Mouse (Mus musculus): ENCODE measurements around the gene Cep131. TPM values are rescaled to one million over a fixed set of nuclear protein-coding genes. Genes with fewer than 3 reads are reported as not detected.

Cep131 gene
- polyA plus RNA-seq, 1 experiment from 2014 or later, result 6.3 TPM

- Histone ChIP-seq H3K27me3 (ENCODE audit: control insufficient read depth, insufficient read depth, low read length) (no peaks in the 10 kb centered on the region), H3K36me3 (ENCODE audit: control insufficient read depth, insufficient read depth, low read length) (peaks cover 12% of the 10 kb centered on the region), H3K4me2 (replicated peaks; ENCODE audit: low read depth) (no peak overlapping the region), H3K4me1 (replicated peaks; ENCODE audit: control insufficient read depth, insufficient read depth) (no peaks in the 10 kb centered on the region), H3K9me3 (ENCODE audit: control insufficient read depth, low read length) (no peaks in the 10 kb centered on the region), H3K27ac (replicated peaks) (no peak overlapping the region), H3K9ac (ENCODE audit: low read length) (no peak overlapping the region), H3K4me3 (ENCODE audit: low read depth, low read length) (no peak overlapping the region)
- 80% methylated on average over 12 of the region's 12 CpGs for WGBS
- TF ChIP-seq CTCF (IDR thresholded peaks at IDR 0.05; ENCODE audit: low read depth) (no peak), EP300 (optimal IDR thresholded peaks at IDR 0.05) (no peak)
- peak; percentile 52 for DNase-seq (ENCODE audit: low spot score)
- peak; percentile 75 for ATAC-seq (ENCODE audit: low FRiP score, low TSS enrichment)
Observed at GRCm38 (mm10) chr11:120122126-120122525, 35.5 kb upstream of the Cep131 start.

GRCm38 (mm10) chr11:120120642-120121420 lies 34.2 kb upstream of the Cep131 start:
- H3K27ac ChIP-seq (replicated peaks), result no peak overlapping the region
- WGBS, result 76% methylated on average over 17 of the region's 17 CpGs
- H3K36me3 ChIP-seq (ENCODE audit: control insufficient read depth, insufficient read depth, low read length), result peaks cover 10% of the 10 kb centered on the region
- H3K9ac ChIP-seq (ENCODE audit: low read length), result no peak overlapping the region
- ATAC-seq (ENCODE audit: low FRiP score, low TSS enrichment), result peak; percentile 8; the same call in 1 of the 2 replicates
- no peak overlapping the region for H3K4me3 ChIP-seq (ENCODE audit: low read depth, low read length)
- no peaks in the 10 kb centered on the region for H3K4me1 ChIP-seq (replicated peaks; ENCODE audit: control insufficient read depth, insufficient read depth)
- DNase-seq (ENCODE audit: low spot score), result peak; percentile 79
- H3K9me3 ChIP-seq (ENCODE audit: control insufficient read depth, low read length), result no peaks in the 10 kb centered on the region
- no peak overlapping the region for H3K4me2 ChIP-seq (replicated peaks; ENCODE audit: low read depth)
- H3K27me3 ChIP-seq (ENCODE audit: control insufficient read depth, insufficient read depth, low read length), result no peaks in the 10 kb centered on the region
- TF ChIP-seq EP300 (optimal IDR thresholded peaks at IDR 0.05) (no peak), CTCF (IDR thresholded peaks at IDR 0.05; ENCODE audit: low read depth) (peak; percentile 82)

GRCm38 (mm10) chr11:120119936-120120541 lies 33.4 kb upstream of the Cep131 start:
- WGBS, result 75% methylated on average over 10 of the region's 10 CpGs
- no peaks in the 10 kb centered on the region for H3K9me3 ChIP-seq (ENCODE audit: control insufficient read depth, low read length)
- TF ChIP-seq EP300 (optimal IDR thresholded peaks at IDR 0.05) (no peak), CTCF (IDR thresholded peaks at IDR 0.05; ENCODE audit: low read depth) (no peak)
- H3K27me3 ChIP-seq (ENCODE audit: control insufficient read depth, insufficient read depth, low read length), result no peaks in the 10 kb centered on the region
- no peak overlapping the region for H3K27ac ChIP-seq (replicated peaks)
- no peak for DNase-seq (ENCODE audit: low spot score)
- no peak overlapping the region for H3K4me3 ChIP-seq (ENCODE audit: low read depth, low read length)
- H3K4me2 ChIP-seq (replicated peaks; ENCODE audit: low read depth), result no peak overlapping the region
- H3K36me3 ChIP-seq (ENCODE audit: control insufficient read depth, insufficient read depth, low read length), result peaks cover 6% of the 10 kb centered on the region
- H3K9ac ChIP-seq (ENCODE audit: low read length), result no peak overlapping the region
- no peak for ATAC-seq (ENCODE audit: low FRiP score, low TSS enrichment)
- no peaks in the 10 kb centered on the region for H3K4me1 ChIP-seq (replicated peaks; ENCODE audit: control insufficient read depth, insufficient read depth)

DNA sequence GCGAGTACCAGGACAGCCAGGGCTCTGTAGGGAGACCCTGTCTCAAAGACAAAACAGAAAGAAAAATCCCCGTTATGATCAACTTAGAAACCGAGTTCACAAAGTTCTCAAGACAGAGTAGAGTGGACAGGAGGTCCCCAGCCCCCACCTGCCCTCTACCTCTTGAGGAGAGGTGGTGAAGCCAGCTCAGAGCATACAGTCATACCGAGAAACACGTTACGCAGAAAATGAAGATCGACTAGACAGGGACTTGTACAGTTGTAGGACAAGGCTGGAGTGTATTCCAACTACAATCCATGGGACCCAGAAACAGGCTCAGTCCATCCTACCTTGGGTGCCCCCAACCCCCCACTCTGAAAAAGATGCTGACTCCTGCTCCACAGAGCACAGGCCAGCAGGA lies 32.5 kb upstream of the Cep131 start:
- Histone ChIP-seq H3K9me3 (ENCODE audit: control insufficient read depth, low read length) (no peaks in the 10 kb centered on the region), H3K27me3 (ENCODE audit: control insufficient read depth, insufficient read depth, low read length) (no peaks in the 10 kb centered on the region), H3K4me2 (replicated peaks; ENCODE audit: low read depth) (no peak overlapping the region), H3K36me3 (ENCODE audit: control insufficient read depth, insufficient read depth, low read length) (peaks cover 6% of the 10 kb centered on the region), H3K27ac (replicated peaks) (no peak overlapping the region), H3K4me1 (replicated peaks; ENCODE audit: control insufficient read depth, insufficient read depth) (no peaks in the 10 kb centered on the region), H3K4me3 (ENCODE audit: low read depth, low read length) (no peak overlapping the region), H3K9ac (ENCODE audit: low read length) (no peak overlapping the region)
- no peak for DNase-seq (ENCODE audit: low spot score)
- WGBS, result 92% methylated on average over 7 of the region's 7 CpGs
- ATAC-seq (ENCODE audit: low FRiP score, low TSS enrichment), result no peak
- no peak for TF ChIP-seq CTCF (IDR thresholded peaks at IDR 0.05; ENCODE audit: low read depth)
- TF ChIP-seq EP300 (optimal IDR thresholded peaks at IDR 0.05), result no peak

GRCm38 (mm10) chr11:120117626-120118025 lies 31.0 kb upstream of the Cep131 start:
- no peak for TF ChIP-seq CTCF (IDR thresholded peaks at IDR 0.05; ENCODE audit: low read depth)
- no peak for TF ChIP-seq EP300 (optimal IDR thresholded peaks at IDR 0.05)
- DNase-seq (ENCODE audit: low spot score) (no peak), ATAC-seq (ENCODE audit: low FRiP score, low TSS enrichment) (no peak)
- Histone ChIP-seq H3K4me2 (replicated peaks; ENCODE audit: low read depth) (no peak overlapping the region), H3K9ac (ENCODE audit: low read length) (no peak overlapping the region), H3K9me3 (ENCODE audit: control insufficient read depth, low read length) (no peaks in the 10 kb centered on the region), H3K4me3 (ENCODE audit: low read depth, low read length) (no peak overlapping the region), H3K4me1 (replicated peaks; ENCODE audit: control insufficient read depth, insufficient read depth) (no peaks in the 10 kb centered on the region), H3K27me3 (ENCODE audit: control insufficient read depth, insufficient read depth, low read length) (no peaks in the 10 kb centered on the region), H3K27ac (replicated peaks) (no peak overlapping the region), H3K36me3 (ENCODE audit: control insufficient read depth, insufficient read depth, low read length) (peaks cover 3% of the 10 kb centered on the region)
- WGBS, result 92% methylated on average over 2 of the region's 2 CpGs
